Mouse (Mus musculus) midbrain, embryonic 15.5 days (tissue): ENCODE measurements at regions not wholly inside any gene's neighbourhood (a gene's known extent, or its start where the extent isn't known, plus 50 kb on each side); places are given as distances from the start of the nearest gene placed in this dataset.

ENCODE experiments used
- ATAC-seq: fragments of 200-750 bp; cut with Nextera tagmentation; replicated peaks from 2 replicates; pipeline ENCODE4 v1.8.0; 2017; ENCODE audit warnings: moderate TSS enrichment
- H3K27ac ChIP-seq: fragments of 300-500 bp; sonication (generic); 2 replicates; pipeline ENCODE4 v1.5.1; 2015; ENCODE audit warnings: mild to moderate bottlenecking, inconsistent platforms
- H3K27me3 ChIP-seq: fragments of 300-500 bp; sonication (generic); replicated peaks from 2 replicates; pipeline ENCODE4 v1.6.1; 2015; ENCODE audit warnings: inconsistent platforms
- H3K36me3 ChIP-seq: fragments of 300-500 bp; sonication (generic); replicated peaks from 2 replicates; pipeline ENCODE4 v1.6.1; 2015; ENCODE audit warnings: inconsistent platforms
- H3K4me1 ChIP-seq: fragments of 300-500 bp; sonication (generic); 2 replicates; pipeline ENCODE4 v1.6.1; 2015; ENCODE audit warnings: inconsistent platforms
- H3K4me2 ChIP-seq: fragments of 300-500 bp; sonication (generic); 2 replicates; pipeline ENCODE4 v1.6.1; 2015; ENCODE audit warnings: inconsistent platforms, mild to moderate bottlenecking, moderate library complexity
- H3K4me3 ChIP-seq: fragments of 300-500 bp; sonication (generic); 2 replicates; pipeline ENCODE4 v1.5.1; 2015; ENCODE audit warnings: mild to moderate bottlenecking, inconsistent platforms
- H3K9ac ChIP-seq: fragments of 300-500 bp; sonication (generic); 2 replicates; pipeline ENCODE4 v1.6.1; 2015; ENCODE audit warnings: mild to moderate bottlenecking, inconsistent platforms
- H3K9me3 ChIP-seq: fragments of 300-500 bp; sonication (generic); 2 replicates; pipeline ENCODE4 v1.6.1; 2016; ENCODE audit warnings: inconsistent platforms
- WGBS: fragments of 180-500 bp; shearing (Covaris S2); methylation state at CpG from one replicate; pipeline ENCODE4 v1.1.7; 2015; ENCODE audit warnings: mixed read lengths; 5-methylcytosine and 5-hydroxymethylcytosine counted together

DNA sequence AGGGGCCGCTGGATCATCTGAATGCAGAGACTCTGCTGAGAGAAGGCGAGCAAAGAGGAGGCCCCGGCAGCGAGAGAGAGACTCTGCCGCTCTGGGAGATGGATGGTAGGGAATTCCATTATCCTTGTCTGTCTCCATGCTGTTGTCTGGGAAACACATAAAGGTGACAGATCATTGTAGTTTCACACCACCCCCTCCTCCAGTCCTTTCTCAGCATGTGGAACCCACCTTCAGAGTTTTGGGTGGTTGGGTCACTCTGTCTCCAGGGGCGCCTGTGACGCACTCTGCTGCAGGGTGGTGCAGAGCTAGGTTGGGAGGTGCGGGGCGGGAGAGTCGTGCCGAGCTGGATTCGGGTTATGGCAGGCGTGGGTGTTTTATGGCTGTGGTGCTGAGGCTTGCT lies 164.1 kb upstream of the Glra1 start:
- H3K27ac ChIP-seq = no peak overlapping the region
- whole genome bisulfite sequencing = 65% methylated on average over 13 of the region's 13 CpGs
- H3K9ac ChIP-seq = no peak overlapping the region
- ATAC-seq = no peak
- H3K4me1 ChIP-seq = no peaks in the 10 kb centered on the region
- H3K4me2 ChIP-seq = no peak overlapping the region
- no peaks in the 10 kb centered on the region for H3K27me3 ChIP-seq
- H3K36me3 ChIP-seq = no peaks in the 10 kb centered on the region
- H3K9me3 ChIP-seq = no peaks in the 10 kb centered on the region
- H3K4me3 ChIP-seq = no peak overlapping the region

DNA sequence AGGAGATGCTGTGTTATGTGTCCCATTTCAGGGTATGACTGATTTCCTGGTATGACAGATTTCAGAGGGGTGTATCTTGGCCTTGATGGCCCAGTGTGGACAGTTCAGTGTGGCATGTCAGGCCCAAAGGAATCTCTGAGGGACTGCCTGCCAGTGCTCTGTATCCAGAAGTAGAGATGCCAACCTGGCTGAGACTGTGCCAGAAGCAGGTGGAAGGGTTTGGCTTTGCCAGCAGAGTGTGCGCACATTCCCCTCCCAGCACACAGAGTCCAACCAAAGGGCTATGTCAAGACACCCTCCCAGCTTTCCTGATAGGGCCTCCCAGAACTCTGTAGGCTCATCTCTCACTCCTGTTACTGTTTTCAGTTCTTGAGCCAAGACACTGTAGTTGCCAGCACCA lies 156.8 kb upstream of the Glra1 start:
- H3K27me3 ChIP-seq = no peaks in the 10 kb centered on the region
- H3K4me1 ChIP-seq = no peaks in the 10 kb centered on the region
- no peak for ATAC-seq
- H3K36me3 ChIP-seq = no peaks in the 10 kb centered on the region
- no peak overlapping the region for H3K4me2 ChIP-seq
- WGBS = 95% methylated on average over 1 of the region's 1 CpGs
- no peak overlapping the region for H3K4me3 ChIP-seq
- H3K9me3 ChIP-seq = no peaks in the 10 kb centered on the region
- no peak overlapping the region for H3K9ac ChIP-seq
- H3K27ac ChIP-seq = no peak overlapping the region
